Mouse (Mus musculus) cortical plate, adult 2 months (tissue): ENCODE measurements around the gene Itgae.

Experiments
- CTCF ChIP-seq: fragments of 200-500 bp; IDR thresholded peaks from 2 replicates; pipeline ENCODE4 v1.5.1; 2011; ENCODE audit warnings: mild to moderate bottlenecking, control low read depth, low read length; ENCODE audit not compliant: insufficient read depth; ENCODE audit errors: extremely low read depth
- POLR2A ChIP-seq: fragments of 200-500 bp; IDR thresholded peaks from 2 replicates; pipeline ENCODE4 v1.6.1; 2011; ENCODE audit warnings: mild to moderate bottlenecking, low read length, control low read depth; ENCODE audit not compliant: insufficient read depth; ENCODE audit errors: extremely low read depth

- no peak for TF ChIP-seq POLR2A
- TF ChIP-seq CTCF, result peak; percentile 84
These were observed 41.0 kb upstream of the Itgae start for GRCm38 (mm10) chr11:73049335-73049734.
